Mouse (Mus musculus): ENCODE results near the gene 4930523C07Rik. TPM values are rescaled to one million over a fixed set of nuclear protein-coding genes. Genes with fewer than 3 reads are reported as not detected.

4930523C07Rik gene
- total and polyA plus RNA-seq, 3 experiments: 0.33 to 15.9 TPM; not detected in 1

GRCm38 (mm10) chr1:160045056-160045715 lies 1.0 kb downstream of the 4930523C07Rik start:
- ATAC-seq (ENCODE audit: extremely low read depth, insufficient number of reproducible peaks, low FRiP score, poor library complexity, severe bottlenecking) (no peak), DNase-seq (ENCODE audit: low spot score) (no peak)
- Histone ChIP-seq H3K36me3 (replicated peaks) (no peaks in the 10 kb centered on the region), H3K4me3 (ENCODE audit: low read depth, low read length) (no peak overlapping the region), H3K4me1 (ENCODE audit: insufficient read depth, low read depth, low read length) (no peaks in the 10 kb centered on the region), H3K27me3 (ENCODE audit: insufficient read depth, low read length) (peaks cover 12% of the 10 kb centered on the region), H3K9me3 (replicated peaks) (no peaks in the 10 kb centered on the region)
- TF ChIP-seq TAL1 (conservative IDR thresholded peaks at IDR 0.05; ENCODE audit: low read depth, low read length): no peak
- TF ChIP-seq GATA2 (IDR thresholded peaks at IDR 0.05; ENCODE audit: borderline replicate concordance, low read depth, low read length): no peak
- no peak for TF ChIP-seq POLR2AphosphoS5 (IDR thresholded peaks at IDR 0.05; ENCODE audit: insufficient replicate concordance, low read depth, low read length)
- TF ChIP-seq CTCF (IDR thresholded peaks at IDR 0.05; ENCODE audit: low read depth, low read length): no peak
- no peak for TF ChIP-seq GATA1 (IDR thresholded peaks at IDR 0.05; ENCODE audit: borderline replicate concordance, low read length)

DNA sequence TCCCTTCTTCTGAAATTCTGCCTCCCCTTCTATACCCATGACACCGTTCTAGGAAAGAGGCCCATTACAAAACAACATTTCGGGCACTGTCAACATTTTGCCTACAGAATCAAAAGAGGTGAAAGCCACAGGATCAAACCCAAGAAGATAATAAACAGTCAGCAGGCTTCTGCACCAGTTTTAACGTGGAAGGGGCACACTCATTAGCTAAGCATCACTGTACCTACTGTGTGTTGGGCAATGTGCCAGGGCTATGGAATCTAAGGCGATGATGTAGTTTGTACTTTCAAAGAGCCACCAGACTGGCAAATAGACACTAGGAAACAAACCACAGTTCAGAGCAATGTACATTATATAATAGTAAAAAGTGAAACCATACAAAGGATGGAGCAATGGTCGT lies 1.8 kb downstream of the 4930523C07Rik start:
- H3K9me3 ChIP-seq (replicated peaks): no peaks in the 10 kb centered on the region
- no peak for DNase-seq (ENCODE audit: low spot score)
- no peak for TF ChIP-seq CTCF (IDR thresholded peaks at IDR 0.05; ENCODE audit: low read depth, low read length)
- no peak for TF ChIP-seq TAL1 (conservative IDR thresholded peaks at IDR 0.05; ENCODE audit: low read depth, low read length)
- TF ChIP-seq GATA2 (IDR thresholded peaks at IDR 0.05; ENCODE audit: borderline replicate concordance, low read depth, low read length): no peak
- no peak for TF ChIP-seq POLR2AphosphoS5 (IDR thresholded peaks at IDR 0.05; ENCODE audit: insufficient replicate concordance, low read depth, low read length)
- TF ChIP-seq GATA1 (IDR thresholded peaks at IDR 0.05; ENCODE audit: borderline replicate concordance, low read length): no peak
- H3K4me1 ChIP-seq (ENCODE audit: insufficient read depth, low read depth, low read length): no peaks in the 10 kb centered on the region
- H3K4me3 ChIP-seq (ENCODE audit: low read depth, low read length): no peak overlapping the region
- no peaks in the 10 kb centered on the region for H3K36me3 ChIP-seq (replicated peaks)
- H3K27me3 ChIP-seq (ENCODE audit: insufficient read depth, low read length): peaks cover 10% of the 10 kb centered on the region
- no peak for ATAC-seq (ENCODE audit: extremely low read depth, insufficient number of reproducible peaks, low FRiP score, poor library complexity, severe bottlenecking)

DNA sequence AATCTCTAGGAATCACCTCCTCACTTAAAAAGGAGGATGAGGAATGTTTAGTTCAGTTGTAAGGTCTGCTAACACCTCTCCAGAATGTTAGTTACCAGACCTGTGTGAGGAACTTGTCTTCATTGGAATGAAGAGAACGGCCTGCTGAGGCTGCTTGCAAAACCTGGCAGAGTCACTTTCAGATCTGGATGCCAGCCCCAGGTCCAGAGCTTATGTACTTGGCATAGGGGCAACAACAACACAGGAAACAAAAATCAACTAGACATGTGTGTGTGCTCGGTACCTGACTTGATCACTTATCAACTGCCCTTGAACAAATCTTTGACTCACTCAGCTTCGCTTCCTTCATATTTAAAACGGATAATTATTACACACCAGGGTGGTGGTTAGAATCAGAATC lies 2.6 kb downstream of the 4930523C07Rik start:
- no peaks in the 10 kb centered on the region for H3K36me3 ChIP-seq (replicated peaks)

GRCm38 (mm10) chr1:160047481-160047931 lies 3.3 kb downstream of the 4930523C07Rik start:
- no peak for ATAC-seq (ENCODE audit: extremely low read depth, insufficient number of reproducible peaks, low FRiP score, poor library complexity, severe bottlenecking)
- no peaks in the 10 kb centered on the region for H3K36me3 ChIP-seq (replicated peaks)

More for the DNA sequence above, 2.6 kb downstream of the 4930523C07Rik start:
- DNase-seq (ENCODE audit: low spot score) (no peak), ATAC-seq (ENCODE audit: extremely low read depth, insufficient number of reproducible peaks, low FRiP score, poor library complexity, severe bottlenecking) (no peak)
- Histone ChIP-seq H3K9me3 (replicated peaks) (no peaks in the 10 kb centered on the region), H3K4me3 (ENCODE audit: low read depth, low read length) (no peak overlapping the region), H3K27me3 (ENCODE audit: insufficient read depth, low read length) (peaks cover 10% of the 10 kb centered on the region), H3K4me1 (ENCODE audit: insufficient read depth, low read depth, low read length) (no peaks in the 10 kb centered on the region)
- TF ChIP-seq GATA2 (IDR thresholded peaks at IDR 0.05; ENCODE audit: borderline replicate concordance, low read depth, low read length): no peak
- no peak for TF ChIP-seq CTCF (IDR thresholded peaks at IDR 0.05; ENCODE audit: low read depth, low read length)
- no peak for TF ChIP-seq GATA1 (IDR thresholded peaks at IDR 0.05; ENCODE audit: borderline replicate concordance, low read length)
- no peak for TF ChIP-seq TAL1 (conservative IDR thresholded peaks at IDR 0.05; ENCODE audit: low read depth, low read length)
- no peak for TF ChIP-seq POLR2AphosphoS5 (IDR thresholded peaks at IDR 0.05; ENCODE audit: insufficient replicate concordance, low read depth, low read length)

DNA sequence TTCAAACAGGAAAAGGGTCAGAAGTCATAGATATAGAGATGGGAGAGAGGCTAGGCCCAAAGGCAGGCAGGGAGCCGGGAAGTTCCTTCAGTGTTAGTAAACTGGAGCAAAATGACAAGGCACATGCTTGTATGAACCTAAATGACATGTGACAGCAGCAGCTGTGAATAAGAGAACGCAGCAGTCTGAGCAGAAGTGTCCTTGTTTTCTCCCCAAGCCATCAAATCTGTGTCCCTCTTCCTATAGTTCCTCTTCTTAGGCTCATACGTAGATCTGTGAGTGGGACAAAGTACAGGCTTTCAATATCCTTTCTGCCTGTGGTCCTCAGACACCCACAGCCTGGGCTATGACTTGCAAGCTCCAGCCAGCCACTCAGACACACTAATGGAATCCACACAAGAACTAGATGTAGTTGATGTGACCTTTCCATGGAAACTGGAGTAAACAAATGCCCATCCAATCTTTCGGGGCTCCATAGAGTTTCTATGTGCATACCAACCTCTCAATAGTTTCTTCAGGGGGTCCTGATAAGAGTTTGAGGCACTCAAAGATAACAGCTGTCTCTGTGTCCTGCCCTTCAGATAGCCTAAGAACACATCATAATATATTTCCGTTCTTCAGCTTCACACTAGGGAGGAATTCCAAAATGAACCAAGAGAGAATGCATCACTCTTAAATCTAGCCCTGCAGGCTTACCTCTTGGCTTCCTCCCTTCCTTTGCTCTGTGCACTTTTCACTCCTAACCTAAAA lies 5.1 kb downstream of the 4930523C07Rik start:
- Histone ChIP-seq H3K4me3 (ENCODE audit: low read depth, low read length) (no peak overlapping the region), H3K9me3 (replicated peaks) (no peaks in the 10 kb centered on the region), H3K36me3 (replicated peaks) (no peaks in the 10 kb centered on the region), H3K4me1 (ENCODE audit: insufficient read depth, low read depth, low read length) (no peaks in the 10 kb centered on the region; the same call in 1 of the 2 replicates), H3K27me3 (ENCODE audit: insufficient read depth, low read length) (peaks cover 8% of the 10 kb centered on the region)
- DNase-seq (ENCODE audit: low spot score) (no peak), ATAC-seq (ENCODE audit: extremely low read depth, insufficient number of reproducible peaks, low FRiP score, poor library complexity, severe bottlenecking) (no peak)
- TF ChIP-seq TAL1 (conservative IDR thresholded peaks at IDR 0.05; ENCODE audit: low read depth, low read length) (no peak), POLR2AphosphoS5 (IDR thresholded peaks at IDR 0.05; ENCODE audit: insufficient replicate concordance, low read depth, low read length) (no peak), CTCF (IDR thresholded peaks at IDR 0.05; ENCODE audit: low read depth, low read length) (no peak), GATA2 (IDR thresholded peaks at IDR 0.05; ENCODE audit: borderline replicate concordance, low read depth, low read length) (no peak), GATA1 (IDR thresholded peaks at IDR 0.05; ENCODE audit: borderline replicate concordance, low read length) (no peak)

More at GRCm38 (mm10) chr1:160047481-160047931, 3.3 kb downstream of the 4930523C07Rik start:
- no peaks in the 10 kb centered on the region for H3K9me3 ChIP-seq (replicated peaks)
- H3K27me3 ChIP-seq (ENCODE audit: insufficient read depth, low read length): peaks cover 10% of the 10 kb centered on the region
- TF ChIP-seq CTCF (IDR thresholded peaks at IDR 0.05; ENCODE audit: low read depth, low read length) (no peak), GATA2 (IDR thresholded peaks at IDR 0.05; ENCODE audit: borderline replicate concordance, low read depth, low read length) (no peak), POLR2AphosphoS5 (IDR thresholded peaks at IDR 0.05; ENCODE audit: insufficient replicate concordance, low read depth, low read length) (no peak), GATA1 (IDR thresholded peaks at IDR 0.05; ENCODE audit: borderline replicate concordance, low read length) (no peak), TAL1 (conservative IDR thresholded peaks at IDR 0.05; ENCODE audit: low read depth, low read length) (no peak)
- H3K4me3 ChIP-seq (ENCODE audit: low read depth, low read length): no peak overlapping the region
- no peaks in the 10 kb centered on the region for H3K4me1 ChIP-seq (ENCODE audit: insufficient read depth, low read depth, low read length)
- no peak for DNase-seq (ENCODE audit: low spot score)

DNA sequence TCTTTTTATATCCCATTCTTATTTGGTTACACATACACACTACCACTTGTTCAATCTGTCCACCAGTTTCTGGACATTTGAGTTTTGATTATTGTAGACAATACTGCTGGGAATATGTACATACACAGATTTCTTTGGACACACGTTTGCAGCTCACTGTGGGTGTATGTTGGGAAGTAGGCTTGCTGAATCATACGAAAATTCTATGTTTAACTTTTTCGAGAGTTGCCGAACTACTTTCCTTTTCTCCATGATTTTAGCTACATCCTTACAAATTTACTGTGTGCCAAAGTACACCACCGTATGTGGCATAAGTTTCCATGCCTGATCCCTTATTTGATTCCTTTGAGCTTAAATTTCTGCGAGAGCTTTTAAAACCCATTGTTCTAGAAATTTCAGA lies 6.7 kb downstream of the 4930523C07Rik start:
- Histone ChIP-seq H3K36me3 (replicated peaks) (no peaks in the 10 kb centered on the region), H3K4me3 (ENCODE audit: low read depth, low read length) (no peak overlapping the region), H3K4me1 (ENCODE audit: insufficient read depth, low read depth, low read length) (no peaks in the 10 kb centered on the region; the same call in 1 of the 2 replicates), H3K9me3 (replicated peaks) (no peaks in the 10 kb centered on the region), H3K27me3 (ENCODE audit: insufficient read depth, low read length) (peaks cover 2% of the 10 kb centered on the region; the same call in 1 of the 2 replicates)
- ATAC-seq (ENCODE audit: extremely low read depth, insufficient number of reproducible peaks, low FRiP score, poor library complexity, severe bottlenecking) (no peak), DNase-seq (ENCODE audit: low spot score) (no peak)
- TF ChIP-seq CTCF (IDR thresholded peaks at IDR 0.05; ENCODE audit: low read depth, low read length) (no peak), GATA2 (IDR thresholded peaks at IDR 0.05; ENCODE audit: borderline replicate concordance, low read depth, low read length) (no peak), TAL1 (conservative IDR thresholded peaks at IDR 0.05; ENCODE audit: low read depth, low read length) (no peak), GATA1 (IDR thresholded peaks at IDR 0.05; ENCODE audit: borderline replicate concordance, low read length) (no peak), POLR2AphosphoS5 (IDR thresholded peaks at IDR 0.05; ENCODE audit: insufficient replicate concordance, low read depth, low read length) (no peak)
